Mouse (Mus musculus) left cerebral cortex, adult 18-20 months (tissue): ENCODE data around the gene Ophn1. TPM values are rescaled to one million over a fixed set of nuclear protein-coding genes. Genes with fewer than 3 reads are reported as not detected.

ENCODE experiments used
- DNase-seq, 2 experiments: peaks; one replicate each; pipeline ENCODE4 v3.0.0; 2021 to 2022; ENCODE audit warnings: low spot score in 2 of 2, mixed read lengths in 1 of 2
- total RNA-seq, 2 experiments: library from RNA; stranded (reverse); gene quantifications; 2 replicates each; pipeline ENCODE4 v1.2.3; 2021

The Ophn1 gene
- total RNA-seq, 2 experiments from 2014 or later = 41.0 to 42.4 TPM

GRCm38 (mm10) chrX:98841606-98842005 lies 49.2 kb downstream of the Ophn1 start:
- no peak for DNase-seq

GRCm38 (mm10) chrX:98835989-98836388 lies 54.8 kb downstream of the Ophn1 start:
- no peak for DNase-seq

GRCm38 (mm10) chrX:98803813-98804212 lies 87.0 kb downstream of the Ophn1 start:
- no peak for DNase-seq

- no peak for DNase-seq
These were observed 116.4 kb downstream of the Ophn1 start for GRCm38 (mm10) chrX:98774247-98774950.

- peak in 1 of 2 experiments; percentile 1 for DNase-seq
These were observed 135.7 kb downstream of the Ophn1 start for GRCm38 (mm10) chrX:98755089-98755488.

GRCm38 (mm10) chrX:98751279-98751817 lies 139.5 kb downstream of the Ophn1 start:
- no peak for DNase-seq

- no peak for DNase-seq
These were observed 154.1 kb downstream of the Ophn1 start for GRCm38 (mm10) chrX:98736758-98737157.

GRCm38 (mm10) chrX:98722991-98723390 lies 167.8 kb downstream of the Ophn1 start:
- DNase-seq = no peak

GRCm38 (mm10) chrX:98707766-98708165 lies 183.1 kb downstream of the Ophn1 start:
- DNase-seq = peak; percentile 12 to 20

- DNase-seq = peak; percentile 47 to 53
These were observed 189.2 kb downstream of the Ophn1 start for GRCm38 (mm10) chrX:98701635-98702034.

- peak in 1 of 2 experiments; percentile 2 for DNase-seq
These were observed 208.2 kb downstream of the Ophn1 start for GRCm38 (mm10) chrX:98682603-98683002.

- no peak for DNase-seq
These were observed 209.5 kb downstream of the Ophn1 start for GRCm38 (mm10) chrX:98681281-98681680.

- DNase-seq = no peak
These were observed 219.8 kb downstream of the Ophn1 start for GRCm38 (mm10) chrX:98670988-98671387.

GRCm38 (mm10) chrX:98651431-98651830 lies 239.4 kb downstream of the Ophn1 start:
- DNase-seq = no peak

- no peak for DNase-seq
These were observed 262.0 kb downstream of the Ophn1 start for GRCm38 (mm10) chrX:98628666-98629404.

- DNase-seq = peak; percentile 20 to 35
These were observed 272.0 kb downstream of the Ophn1 start for GRCm38 (mm10) chrX:98618865-98619264.

- no peak for DNase-seq
These were observed 273.4 kb downstream of the Ophn1 start for GRCm38 (mm10) chrX:98617426-98617825.

- no peak for DNase-seq
These were observed 316.6 kb downstream of the Ophn1 start for GRCm38 (mm10) chrX:98574201-98574600.

- DNase-seq = no peak
These were observed 344.4 kb downstream of the Ophn1 start for GRCm38 (mm10) chrX:98546458-98546857.

GRCm38 (mm10) chrX:98515329-98515728 lies 375.5 kb downstream of the Ophn1 start:
- no peak for DNase-seq

- no peak for DNase-seq
These were observed 376.4 kb downstream of the Ophn1 start for GRCm38 (mm10) chrX:98514359-98514904.
